Mouse (Mus musculus) MEL (cell line): ENCODE data around the gene Tbxa2r.

ENCODE experiments used
- CTCF ChIP-seq, 3 experiments: IDR thresholded peaks in 2 of 3; conservative IDR thresholded peaks in 1 of 3; 2 replicates each; pipeline ENCODE4 v1.5.1; 2011 to 2012; ENCODE audit warnings: low read length in 3 of 3, low read depth in 2 of 3, mild to moderate bottlenecking in 2 of 3, improper control_type of control experiment in 1 of 3, inconsistent platforms in 1 of 3, mixed read lengths in 1 of 3, moderate library complexity in 1 of 3; ENCODE audit not compliant: control insufficient read depth in 1 of 3, insufficient read depth in 1 of 3, poor library complexity in 1 of 3, severe bottlenecking in 1 of 3
- ELF1 ChIP-seq: IDR thresholded peaks from 2 replicates; pipeline ENCODE4 v1.6.1; 2014; ENCODE audit warnings: low read depth, mild to moderate bottlenecking, inconsistent platforms, low read length, improper control_type of control experiment, moderate library complexity
- MAX ChIP-seq: IDR thresholded peaks from 2 replicates; pipeline ENCODE4 v1.6.1; 2011; ENCODE audit warnings: low read length, improper control_type of control experiment
- NRF1 ChIP-seq: IDR thresholded peaks from 2 replicates; pipeline ENCODE4 v1.6.1; 2014; ENCODE audit warnings: low read depth, mild to moderate bottlenecking, inconsistent platforms, low read length, improper control_type of control experiment, moderate library complexity; ENCODE audit not compliant: poor library complexity, insufficient read depth, severe bottlenecking
- POLR2A ChIP-seq, 2 experiments: IDR thresholded peaks; 2 replicates each; pipeline ENCODE4 v1.6.1; 2011 to 2012; ENCODE audit warnings: low read length in 2 of 2, mild to moderate bottlenecking in 2 of 2, control low read depth in 1 of 2, improper control_type of control experiment in 1 of 2, low read depth in 1 of 2, moderate library complexity in 1 of 2; ENCODE audit not compliant: control insufficient read depth in 1 of 2, insufficient read depth in 1 of 2, poor library complexity in 1 of 2
- TAL1 ChIP-seq: IDR thresholded peaks from 2 replicates; pipeline ENCODE4 v1.6.1; 2012; ENCODE audit warnings: mild to moderate bottlenecking, inconsistent platforms, low read length, moderate library complexity, mixed read lengths
- TBP ChIP-seq: IDR thresholded peaks from 2 replicates; pipeline ENCODE4 v1.8.0; 2011; ENCODE audit warnings: low read depth, low read length, improper control_type of control experiment
- USF1 ChIP-seq: IDR thresholded peaks from 2 replicates; pipeline ENCODE4 v1.6.1; 2014; ENCODE audit warnings: low read depth, mild to moderate bottlenecking, inconsistent platforms, low read length, improper control_type of control experiment, moderate library complexity
- USF2 ChIP-seq, 2 experiments: IDR thresholded peaks; 2 replicates each; pipeline ENCODE4 v1.6.1; 2011 to 2012; ENCODE audit warnings: improper control_type of control experiment in 2 of 2, low read length in 2 of 2, borderline replicate concordance in 1 of 2, inconsistent platforms in 1 of 2, low read depth in 1 of 2, mild to moderate bottlenecking in 1 of 2; ENCODE audit not compliant: insufficient read depth in 1 of 2

GRCm38 (mm10) chr10:81341333-81341949 is 12.9 kb downstream of the Tbxa2r start:
- TF ChIP-seq USF1 (no peak), POLR2A (IDR thresholded peaks at IDR 0.05; ENCODE audit: control insufficient read depth in 1 of 2, insufficient read depth in 1 of 2, low read depth in 1 of 2, low read length in 2 of 2, poor library complexity in 1 of 2) (no peak), CTCF (IDR thresholded peaks at IDR 0.05 in 2 of 3, conservative IDR thresholded peaks at IDR 0.05 in 1 of 3; ENCODE audit: control insufficient read depth in 1 of 3, insufficient read depth in 1 of 3, low read depth in 2 of 3, low read length in 3 of 3, poor library complexity in 1 of 3, severe bottlenecking in 1 of 3) (peak; percentile 64 to 91 (median 79)), TAL1 (no peak), MAX (no peak), USF2 (IDR thresholded peaks at IDR 0.05; ENCODE audit: borderline replicate concordance in 1 of 2, insufficient read depth in 1 of 2, low read depth in 1 of 2, low read length in 2 of 2) (no peak), TBP (no peak), ELF1 (no peak), NRF1 (no peak)
